Mouse (Mus musculus) adrenal gland, adult (tissue): ENCODE results near the gene Nrsn2.
"Not testable (repeated sequence)": the region's sequence is repeated elsewhere in the genome, so short reads cannot be mapped to it uniquely, and the experiment has no call there.

ENCODE experiments used
- DNase-seq, 2 experiments: peaks; one replicate each; pipeline ENCODE4 v3.0.0; 2022 to 2023; ENCODE audit warnings: low spot score in 1 of 2; ENCODE audit not compliant: inconsistent age in 2 of 2

Gene Nrsn2

DNA sequence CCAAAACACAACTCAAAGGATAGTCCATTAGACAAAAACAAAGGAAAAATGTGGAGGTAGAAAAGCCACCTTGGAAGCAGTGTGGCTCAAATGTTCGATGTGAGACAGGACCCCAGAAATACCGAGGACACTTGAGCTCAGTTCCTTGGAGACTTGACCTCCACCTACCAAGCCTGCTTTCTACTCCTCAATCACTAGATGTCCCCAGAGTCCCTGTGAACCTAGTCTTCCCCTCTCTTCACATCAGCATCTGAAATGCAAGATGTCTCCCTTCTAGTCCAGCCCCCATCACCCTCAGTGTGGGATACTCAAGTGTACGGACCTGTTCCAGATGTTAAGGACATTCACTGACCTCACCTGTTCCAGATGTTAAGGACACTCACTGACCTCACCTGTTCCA, 16.3 kb upstream of the Nrsn2 start:
- DNase-seq: peak in 1 of 2 experiments; percentile 87

DNA sequence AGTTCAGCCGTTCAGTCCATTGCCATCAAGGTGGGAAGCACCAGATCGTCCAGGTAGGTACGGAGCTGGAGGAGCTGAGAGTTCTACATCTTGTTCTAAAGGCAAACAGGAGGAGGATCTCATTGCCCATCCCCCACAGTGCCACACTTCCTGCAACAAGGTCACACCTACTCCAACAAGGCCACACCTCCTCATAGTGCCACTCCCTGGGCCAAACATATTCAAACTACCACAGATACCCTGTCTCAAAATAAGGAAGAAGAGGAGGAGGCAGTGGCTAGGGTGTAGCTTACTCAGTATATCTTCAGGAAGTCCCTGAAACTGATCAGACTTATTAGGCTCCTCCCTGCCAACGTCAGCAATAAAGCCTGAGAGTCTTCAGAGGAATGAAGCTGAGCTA, 7.8 kb upstream of the Nrsn2 start:
- DNase-seq: no peak

DNA sequence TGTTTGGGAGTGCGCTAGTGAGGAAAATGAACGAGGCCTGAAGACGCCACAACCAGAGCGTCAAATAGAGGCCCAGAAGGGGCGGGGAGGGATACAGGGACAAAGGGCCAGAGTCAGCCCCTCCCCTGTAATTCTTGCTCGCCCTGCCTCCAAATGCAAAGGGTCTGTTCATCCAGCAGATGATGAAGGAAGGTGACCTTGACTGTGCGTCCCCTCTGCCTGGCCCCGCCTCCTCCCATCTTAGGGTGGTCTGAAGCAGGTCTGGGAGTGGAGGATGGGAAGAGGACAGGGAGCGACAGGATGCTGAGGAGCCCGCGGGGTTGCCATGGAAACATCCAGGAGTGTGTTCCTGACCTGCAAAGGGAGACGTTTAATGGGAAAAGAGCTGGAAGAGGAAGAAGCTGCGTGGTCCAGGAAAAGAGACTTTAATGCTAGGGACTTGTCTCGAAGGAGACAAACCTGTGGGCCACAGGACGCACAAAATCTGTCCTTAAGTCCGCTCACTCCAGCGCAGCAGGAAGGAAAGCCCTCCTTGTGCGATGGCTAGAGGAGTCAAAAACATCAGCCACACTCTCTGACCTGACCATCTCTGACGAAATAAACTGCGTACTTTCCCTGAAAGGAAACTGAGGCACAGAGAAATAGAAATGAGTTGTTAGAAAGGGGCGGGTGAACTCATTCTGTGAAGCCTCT, 640 bp downstream of the Nrsn2 start:
- DNase-seq: no peak

DNA sequence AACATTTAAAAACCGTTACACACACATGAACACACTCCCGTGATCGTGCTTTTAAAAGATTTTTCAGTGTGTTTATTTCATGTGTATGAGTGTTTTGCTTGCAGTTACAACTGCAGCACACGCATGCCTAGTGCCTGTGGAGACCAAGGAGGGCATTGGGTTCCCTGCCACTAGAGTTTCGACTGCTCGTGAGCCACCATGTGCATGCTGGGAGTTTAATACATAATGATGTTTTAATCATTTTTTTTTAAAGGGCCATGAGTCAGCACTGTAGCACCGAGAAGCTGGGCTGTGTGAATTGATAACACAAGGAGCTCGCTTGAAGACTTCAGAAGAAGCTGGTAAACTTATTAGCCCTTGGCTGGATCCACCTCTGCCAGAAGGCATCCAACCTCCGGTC, 2.9 kb downstream of the Nrsn2 start:
- DNase-seq: no peak

DNA sequence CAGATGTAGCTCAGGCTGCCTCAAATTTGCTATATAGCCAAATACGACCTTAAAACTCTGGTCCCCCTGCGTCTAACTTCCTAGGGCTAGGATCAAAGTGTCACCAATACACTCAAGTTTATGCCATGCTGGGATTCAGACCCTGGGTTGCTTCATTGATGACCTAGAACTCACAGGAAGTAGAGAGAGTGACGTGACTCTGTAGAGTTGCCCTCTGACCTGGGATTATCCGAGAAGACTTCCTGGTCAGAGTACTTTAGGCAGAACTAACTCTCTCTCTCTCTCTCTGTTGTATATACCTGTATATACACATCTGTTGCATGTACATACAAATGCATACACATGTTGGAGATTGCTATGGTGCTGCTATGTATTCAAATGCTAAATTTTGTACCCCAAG, 3.8 kb downstream of the Nrsn2 start:
- no peak for DNase-seq

DNA sequence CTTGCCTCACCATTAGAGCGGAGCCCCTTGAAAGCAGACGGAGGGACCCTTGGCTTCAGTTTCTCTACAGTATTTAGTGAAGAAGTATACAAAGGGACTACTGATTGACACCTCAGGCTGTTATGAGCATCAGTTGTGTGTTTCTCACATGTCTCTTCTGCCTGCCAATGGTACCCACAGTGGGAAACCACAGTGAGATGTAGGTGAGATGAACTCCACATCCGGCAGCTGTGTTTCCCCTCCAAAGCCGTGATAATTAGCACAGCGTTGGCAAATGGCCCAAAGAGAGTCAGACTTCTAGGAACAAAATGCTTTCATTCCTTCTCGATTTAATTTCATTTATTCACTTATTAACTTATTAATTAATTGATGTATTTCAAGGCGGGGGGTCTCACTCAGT, 4.3 kb downstream of the Nrsn2 start:
- no peak for DNase-seq

DNA sequence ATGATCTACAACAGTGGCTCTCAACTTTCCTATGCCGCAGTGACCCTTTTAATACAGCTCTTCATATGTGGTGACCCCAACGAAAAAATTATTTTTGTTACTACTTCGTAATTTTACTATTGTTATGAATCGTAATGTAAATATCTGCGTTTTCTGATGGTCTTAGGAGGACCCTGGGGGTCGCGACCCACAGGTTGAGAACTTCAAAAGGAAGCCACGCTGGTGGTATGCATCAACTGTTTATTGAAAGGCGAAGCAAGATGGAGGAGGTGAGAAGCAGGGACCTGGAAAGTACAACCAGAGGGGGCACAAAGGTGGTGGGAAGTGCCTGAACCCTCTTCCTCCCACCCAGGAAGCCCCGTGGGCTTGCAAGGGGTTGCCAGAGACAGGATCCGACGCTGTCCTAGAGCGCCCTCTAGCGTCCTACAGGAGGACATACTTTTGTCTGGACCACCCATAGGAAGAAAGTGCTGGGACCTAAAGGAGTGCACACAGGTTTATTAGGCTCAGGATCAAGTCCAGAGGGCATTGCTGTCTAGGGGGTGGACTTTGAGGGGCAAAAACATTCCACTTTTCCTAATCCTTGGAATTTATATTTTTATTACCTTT, 7.8 kb downstream of the Nrsn2 start:
- peak in 1 of 2 experiments; percentile 82 for DNase-seq

DNA sequence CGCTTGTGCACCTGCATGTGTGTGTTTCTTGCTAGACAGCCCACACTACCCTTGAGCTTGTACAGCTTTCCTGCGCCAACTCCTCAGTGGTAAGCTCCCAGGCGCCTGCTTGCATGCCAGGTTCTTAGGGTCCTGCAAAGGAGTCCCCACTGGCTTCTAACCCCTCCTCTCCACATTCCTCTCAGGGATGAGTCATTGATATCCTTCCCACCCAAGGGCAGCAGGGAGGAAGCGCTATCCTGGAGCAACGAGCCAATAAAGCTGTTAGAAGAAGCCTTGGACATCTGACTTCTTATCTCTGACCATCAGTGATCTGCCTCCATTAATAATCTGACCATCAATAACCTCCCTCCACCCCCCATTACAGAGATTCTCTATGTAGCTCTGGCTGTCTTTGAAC, 8.5 kb downstream of the Nrsn2 start:
- peak; percentile 56 to 79 for DNase-seq

DNA sequence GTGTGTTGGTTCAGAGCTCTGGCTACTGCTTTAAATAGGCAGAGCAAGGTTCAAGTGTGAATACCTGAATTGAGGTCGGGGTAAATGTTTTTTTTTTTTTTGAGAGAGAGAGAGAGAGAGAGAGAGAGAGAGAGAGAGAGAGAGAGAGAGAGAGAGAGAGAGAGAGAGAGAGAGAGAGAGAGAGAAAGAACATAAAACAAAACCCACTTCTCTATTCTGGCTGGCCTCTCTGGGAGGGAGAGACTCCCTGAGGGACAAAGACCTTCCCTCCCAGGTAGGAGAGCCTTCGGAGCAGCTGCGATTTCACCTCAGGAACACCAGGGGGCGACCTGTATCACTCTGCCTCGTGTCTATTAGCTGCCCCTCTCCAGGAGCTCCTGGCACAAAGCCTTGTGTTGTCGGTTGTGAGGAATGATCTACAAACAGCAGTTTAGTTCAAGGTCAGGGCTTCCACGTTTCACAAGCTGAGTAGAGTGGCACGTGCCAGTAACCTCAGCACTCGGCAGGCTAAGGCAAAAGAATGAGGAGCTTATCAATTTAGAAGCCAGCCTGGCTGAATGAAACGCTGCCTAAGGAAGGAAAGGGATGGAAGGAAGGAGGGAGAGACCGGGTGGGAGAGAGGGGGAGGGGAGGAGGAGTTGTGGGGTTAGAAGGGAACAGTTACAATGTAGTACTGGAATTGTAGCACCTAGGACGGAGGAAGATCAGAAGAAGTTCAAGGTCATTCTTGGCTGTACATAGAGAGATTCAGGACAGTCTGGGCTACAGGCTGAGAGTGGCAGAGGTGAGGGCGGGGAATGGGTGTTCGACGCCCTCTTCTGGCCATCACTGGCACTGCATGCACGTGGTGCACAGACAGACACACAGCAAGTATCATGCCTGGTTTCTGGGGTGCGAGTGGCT, 12.9 kb downstream of the Nrsn2 start:
- DNase-seq: peak; percentile 92 to 97

DNA sequence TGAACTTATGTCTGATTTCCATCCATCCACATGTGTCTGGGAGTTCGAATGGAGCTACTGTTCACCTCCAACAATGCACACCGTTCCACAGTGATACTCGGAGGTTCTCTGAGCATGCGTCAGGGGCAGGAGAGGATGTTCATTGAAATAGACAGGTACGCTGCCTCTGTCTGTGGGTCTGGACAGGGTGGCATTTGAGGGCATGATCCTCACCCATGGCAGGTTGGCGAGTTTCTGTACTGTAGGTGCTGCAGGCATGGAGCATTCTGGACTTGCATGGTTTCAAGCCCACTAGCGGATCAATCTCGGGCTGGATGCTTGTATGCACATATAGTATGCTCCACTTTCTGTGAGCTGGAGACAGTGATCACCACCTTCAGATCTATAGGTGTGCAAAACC, 15.2 kb downstream of the Nrsn2 start:
- DNase-seq: no peak

DNA sequence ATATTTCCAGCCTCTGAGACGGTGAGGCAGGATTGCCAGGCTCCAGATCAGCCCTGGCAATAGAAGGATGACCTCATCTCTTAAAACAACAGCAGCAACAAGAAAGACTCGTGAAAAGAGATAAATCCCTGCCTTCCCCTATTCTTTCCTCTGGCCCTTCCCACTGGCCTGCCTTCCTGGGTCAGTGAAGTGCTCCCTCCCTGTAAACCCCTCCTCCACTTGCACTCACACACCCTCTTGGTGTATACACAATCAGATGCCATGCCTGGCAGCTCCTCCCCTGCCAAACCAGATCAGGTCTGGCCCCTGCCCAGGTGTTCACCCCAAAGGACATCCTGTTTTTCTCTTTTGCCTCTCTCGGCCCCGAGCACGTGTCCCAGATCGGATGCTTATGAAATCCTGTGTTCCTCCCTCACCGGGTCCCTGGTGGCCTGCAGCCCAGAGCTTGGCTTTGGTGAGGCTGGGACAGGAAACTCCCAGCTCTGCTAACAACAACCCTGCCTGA, 16.1 kb downstream of the Nrsn2 start:
- DNase-seq: peak; percentile 72 to 89

DNA sequence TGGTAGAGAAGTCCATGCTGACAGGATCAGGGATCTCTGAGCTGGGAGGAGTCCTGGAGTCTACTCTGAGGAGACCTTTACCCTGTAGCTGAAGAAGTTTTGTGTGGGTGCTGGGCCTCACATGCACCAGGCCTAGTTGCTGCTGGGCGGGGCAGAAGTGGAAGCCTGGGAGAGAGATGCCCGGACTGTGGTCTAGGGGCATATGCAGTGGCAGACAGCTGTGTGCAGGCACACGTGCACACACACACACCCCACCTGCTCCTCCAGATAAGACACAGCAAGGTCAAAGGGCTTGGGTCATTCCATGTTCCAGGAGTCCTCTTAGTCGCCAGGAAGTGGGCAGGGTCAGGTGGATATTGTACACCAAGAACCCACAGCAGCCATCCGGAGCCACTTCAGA, 16.8 kb downstream of the Nrsn2 start:
- peak in 1 of 2 experiments; percentile 59 for DNase-seq

DNA sequence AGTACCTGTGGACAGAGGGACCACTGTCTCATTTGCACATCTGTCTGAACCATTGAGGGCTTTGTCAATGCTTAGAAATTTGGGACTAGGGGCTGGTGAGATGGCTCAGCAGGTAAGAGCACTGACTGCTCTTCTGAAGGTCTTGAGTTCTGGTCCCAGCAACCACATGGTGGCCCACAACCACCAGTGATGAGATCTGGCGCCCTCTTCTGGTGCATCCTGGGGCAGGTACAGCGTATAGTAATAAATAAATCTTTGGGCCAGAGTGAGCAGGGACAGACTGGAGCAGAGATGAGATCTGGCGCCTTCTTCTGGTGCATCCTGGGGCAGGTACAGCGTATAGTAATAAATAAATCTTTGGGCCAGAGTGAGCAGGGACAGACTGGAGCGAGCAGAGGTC, 17.5 kb downstream of the Nrsn2 start:
- not testable (repeated sequence) for DNase-seq

DNA sequence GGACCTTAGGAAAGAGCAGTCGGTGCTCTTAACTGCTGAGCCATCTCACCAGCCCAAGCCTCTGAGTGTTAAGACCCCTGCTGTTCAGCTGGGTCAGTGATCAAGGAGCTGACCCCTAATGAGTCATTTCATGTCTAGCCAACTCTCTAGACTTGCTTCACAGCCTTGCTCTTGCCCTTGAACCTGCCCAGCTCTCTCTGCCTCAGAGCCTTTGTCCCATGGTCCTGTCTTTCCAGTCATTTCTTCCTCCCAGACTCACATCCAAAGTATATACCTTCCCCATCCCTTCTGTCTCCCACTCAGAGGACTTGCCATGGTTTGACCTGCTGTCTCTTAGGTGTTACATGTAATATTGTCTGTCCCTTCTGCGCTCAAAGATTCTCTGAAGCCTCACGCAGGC, 19.2 kb downstream of the Nrsn2 start:
- DNase-seq: peak in 1 of 2 experiments; percentile 69

DNA sequence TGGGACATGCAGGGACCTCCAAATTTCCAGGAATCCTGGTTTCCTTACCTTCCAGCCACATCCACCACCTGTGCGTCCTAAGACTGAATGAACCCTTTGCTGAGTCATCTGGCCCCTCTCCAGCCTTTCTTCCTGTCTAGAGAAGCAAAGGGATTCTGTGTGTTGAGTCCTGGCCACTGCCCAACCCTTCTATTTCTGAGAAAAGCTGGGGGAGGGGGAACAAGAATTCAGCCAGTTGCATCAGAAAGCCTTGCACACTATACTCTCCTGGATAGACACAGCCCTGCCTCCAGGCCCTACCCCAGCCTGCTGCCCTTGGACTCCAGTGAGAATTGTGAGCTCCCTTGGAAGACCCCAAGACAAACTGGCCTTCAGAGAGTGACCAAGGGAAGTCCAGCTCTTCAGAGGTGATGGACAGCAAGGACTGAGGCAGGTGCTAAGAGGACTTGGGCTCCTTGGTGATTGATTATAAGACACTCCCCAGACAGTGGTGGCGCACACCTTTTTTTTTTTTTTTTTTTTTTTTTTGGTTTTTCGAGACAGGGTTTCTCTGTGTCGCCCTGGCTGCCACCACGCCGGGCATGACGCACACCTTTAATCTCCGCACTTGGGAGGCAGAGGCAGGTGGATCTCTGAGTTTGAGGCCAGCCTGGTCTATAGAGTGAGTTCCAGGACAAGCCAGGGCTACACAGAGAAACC, 26.4 kb downstream of the Nrsn2 start:
- DNase-seq: peak; percentile 68 to 91

DNA sequence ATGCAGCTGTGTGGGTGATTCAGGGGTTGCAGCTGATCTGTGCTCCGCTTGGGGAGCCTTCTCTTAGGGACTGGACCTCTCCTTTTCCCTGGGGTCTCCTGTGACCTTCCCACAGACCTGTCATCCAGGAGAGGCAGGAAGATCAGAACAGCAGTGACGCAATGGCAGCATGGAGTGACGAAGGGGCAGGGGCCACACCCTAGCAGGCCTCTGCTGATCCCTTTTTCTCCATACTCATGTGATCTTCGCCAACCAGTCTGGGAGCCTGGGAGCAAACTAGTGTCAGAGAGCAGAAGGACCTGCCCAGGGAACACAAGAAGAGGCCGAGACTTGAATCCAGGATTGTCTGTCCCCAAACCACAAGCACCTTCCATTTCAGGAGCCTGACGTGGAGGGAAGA, 27.2 kb downstream of the Nrsn2 start:
- DNase-seq: no peak

DNA sequence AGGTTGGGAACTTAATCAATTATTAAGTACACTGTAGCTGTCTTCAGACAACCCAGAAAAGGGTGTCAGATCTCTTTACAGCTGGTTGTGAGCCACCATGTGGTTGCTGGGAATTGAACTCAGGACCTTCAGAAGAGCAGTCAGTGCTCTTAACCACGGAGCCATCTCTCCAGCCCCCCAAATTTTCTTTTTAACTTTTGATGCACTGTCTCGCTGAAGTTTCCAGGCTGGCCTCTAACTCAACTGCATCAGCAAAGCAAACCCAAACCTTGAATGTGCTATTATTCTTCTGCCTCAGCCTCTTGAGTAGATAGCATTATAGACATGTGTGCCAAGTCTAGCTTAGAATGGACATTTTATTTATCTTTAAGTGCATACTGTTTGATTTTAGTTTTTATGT, 28.7 kb downstream of the Nrsn2 start:
- no peak for DNase-seq

DNA sequence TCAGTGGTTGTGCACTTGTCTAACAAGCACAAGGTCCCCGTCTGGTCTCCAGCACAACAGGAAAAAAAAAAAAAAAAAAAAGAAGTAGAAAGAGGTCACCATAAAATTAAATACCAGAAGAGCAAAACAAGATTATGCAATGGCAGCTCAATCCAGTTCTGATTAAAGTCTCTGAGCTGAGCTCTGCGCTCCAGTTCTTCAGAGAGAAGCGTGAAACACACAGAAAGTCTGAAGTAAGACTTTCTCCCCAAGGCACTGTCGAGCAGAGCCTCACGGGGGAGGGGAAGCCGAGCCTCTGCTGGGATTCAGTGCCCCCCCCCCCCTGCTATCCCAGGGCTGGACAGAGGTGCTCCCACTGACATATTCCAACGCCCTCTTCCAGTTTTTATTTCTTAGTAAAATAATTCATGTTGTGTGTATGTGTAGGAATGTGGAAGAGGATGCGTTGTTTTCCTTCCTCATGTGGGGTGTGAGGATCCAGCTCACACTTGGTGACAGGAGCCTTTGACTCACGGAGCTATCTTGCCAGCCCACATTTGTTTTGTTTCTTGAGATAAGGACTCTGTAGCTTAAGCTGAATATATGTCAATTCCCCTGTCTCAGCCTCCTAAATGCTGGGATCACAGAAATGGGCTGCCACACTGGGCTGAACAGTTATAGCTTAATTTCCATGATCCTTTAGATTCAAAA, 29.5 kb downstream of the Nrsn2 start:
- DNase-seq: no peak

DNA sequence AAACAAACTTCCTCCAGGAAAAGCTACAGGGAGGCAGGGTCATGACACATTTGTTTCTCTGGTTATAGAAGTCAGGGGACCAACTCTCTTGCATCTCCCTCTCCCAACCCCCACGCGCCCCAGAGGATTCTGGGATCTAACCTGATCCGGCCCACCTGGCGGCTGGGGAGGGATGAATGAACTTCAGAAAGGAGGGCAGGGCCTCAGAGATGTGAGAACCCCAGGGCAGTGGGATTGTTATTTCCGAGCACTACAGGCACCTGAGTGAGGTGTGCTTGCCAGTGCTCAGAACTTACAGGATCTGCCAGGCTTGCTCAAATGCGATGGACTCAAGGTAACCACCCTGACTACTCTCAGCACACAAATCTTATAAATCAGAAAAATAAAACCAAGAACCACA, 31.0 kb downstream of the Nrsn2 start:
- no peak for DNase-seq

DNA sequence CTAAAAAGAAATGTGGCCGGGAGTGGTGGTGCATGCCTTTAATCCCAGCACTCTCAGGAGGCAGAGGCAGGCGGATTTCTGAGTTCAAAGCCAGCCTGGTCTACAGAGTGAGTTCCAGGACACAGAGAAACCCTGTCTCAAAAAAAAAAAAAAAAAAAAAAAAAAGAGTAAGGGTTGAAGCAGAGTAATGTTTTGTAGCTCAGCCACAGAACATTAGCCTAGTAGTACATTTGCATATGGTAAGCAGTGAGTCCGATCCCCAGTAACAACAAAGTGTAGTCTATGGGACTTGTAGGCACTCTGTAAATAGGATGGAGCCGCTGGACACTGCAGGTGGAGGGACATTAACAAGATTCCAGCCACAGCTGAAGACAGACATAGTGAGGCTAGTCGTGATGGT, 31.5 kb downstream of the Nrsn2 start:
- DNase-seq: no peak

DNA sequence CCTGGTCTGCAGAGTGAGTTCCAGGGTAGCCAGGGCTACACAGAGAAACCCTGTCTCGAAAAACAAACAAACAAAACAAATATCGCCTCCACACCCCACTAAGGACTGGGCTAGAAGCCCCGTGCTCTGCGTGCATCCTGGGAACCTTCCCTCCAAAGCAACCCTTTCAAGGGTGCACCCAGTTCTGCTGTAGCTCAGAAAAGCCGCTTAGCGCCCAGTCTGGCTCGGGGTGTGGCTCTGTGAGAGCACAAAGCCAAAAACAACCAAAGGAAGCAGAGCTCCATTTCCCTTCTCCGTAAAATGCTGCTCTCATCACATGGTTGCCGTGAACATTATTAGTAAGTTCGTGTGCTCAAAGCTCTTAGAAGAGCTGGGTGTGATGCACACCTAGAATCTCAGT, 32.1 kb downstream of the Nrsn2 start:
- DNase-seq: no peak
